Mouse (Mus musculus) lung, adult 10 weeks (tissue): Measurements from ENCODE around the gene Il4i1. TPM values are rescaled to one million over a fixed set of nuclear protein-coding genes. Genes with fewer than 3 reads are reported as not detected.

Experiments
- polyA plus RNA-seq: library from polyadenylated mRNA; stranded (reverse); fragments of 350-450 nt; fragmentation: Illumina TruSeq; extraction: RNeasy Lipid Tissue Mini Kit (QIAGEN cat#74804); gene quantifications from one replicate; pipeline ENCODE4 v1.2.3, GENCODE M21; 2014; ENCODE audit warnings: low read depth, low replicate concordance; ENCODE audit not compliant: insufficient read depth

Il4i1 gene
- 3.1 TPM for polyA plus RNA-seq

GRCm38 (mm10) chr7:44815721-44816469, at the start of gene Il4i1, which contains the start of gene Nup62:
Il4i1 (plus strand) TSS chr7:44816387.
Nup62 (plus strand) TSS chr7:44816088.

DNA sequence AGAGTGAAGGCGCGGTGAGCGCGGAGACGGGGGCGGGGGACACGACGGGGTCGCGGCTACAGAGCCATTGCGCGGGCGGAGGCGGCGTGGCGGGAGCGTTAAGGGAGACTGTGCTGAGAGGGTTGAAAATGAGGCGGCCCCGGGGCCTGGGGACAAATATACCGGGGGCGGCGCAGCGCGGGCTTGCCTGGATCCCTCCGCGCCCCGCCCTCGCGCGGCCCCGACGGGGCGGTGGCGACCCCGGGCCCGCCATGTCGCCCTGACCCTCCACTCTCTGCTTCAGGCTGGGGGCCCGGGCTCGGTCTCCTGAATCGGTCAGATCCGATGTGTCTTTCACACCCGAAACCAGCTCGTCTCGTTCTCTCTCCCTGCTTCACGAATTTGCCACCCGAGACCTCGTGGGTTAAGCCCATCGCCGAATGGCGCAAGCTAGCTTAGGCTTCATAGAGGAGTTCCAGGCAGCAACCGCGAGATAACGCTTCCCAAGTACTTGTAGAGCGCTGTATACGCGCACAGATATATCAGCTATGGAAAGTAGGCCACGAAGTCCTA, 359 bp downstream of the Il4i1 start, which contains the start of gene Atf5:
Gene Atf5, minus strand, starts transcription at position 189 of the 552 bp plus-strand sequence.

GRCm38 (mm10) chr7:44848561-44849415, 32.6 kb downstream of the Il4i1 start, which contains the start of the genes Akt1s1 and Tbc1d17:
Akt1s1 (plus strand) TSS chr7:44848991.
Tbc1d17 (minus strand) TSS chr7:44849079.

GRCm38 (mm10) chr7:44857042-44857552, 40.9 kb downstream of the Il4i1 start, which contains the start of gene Pnkp:
Pnkp (plus strand) TSS chr7:44857139.

DNA sequence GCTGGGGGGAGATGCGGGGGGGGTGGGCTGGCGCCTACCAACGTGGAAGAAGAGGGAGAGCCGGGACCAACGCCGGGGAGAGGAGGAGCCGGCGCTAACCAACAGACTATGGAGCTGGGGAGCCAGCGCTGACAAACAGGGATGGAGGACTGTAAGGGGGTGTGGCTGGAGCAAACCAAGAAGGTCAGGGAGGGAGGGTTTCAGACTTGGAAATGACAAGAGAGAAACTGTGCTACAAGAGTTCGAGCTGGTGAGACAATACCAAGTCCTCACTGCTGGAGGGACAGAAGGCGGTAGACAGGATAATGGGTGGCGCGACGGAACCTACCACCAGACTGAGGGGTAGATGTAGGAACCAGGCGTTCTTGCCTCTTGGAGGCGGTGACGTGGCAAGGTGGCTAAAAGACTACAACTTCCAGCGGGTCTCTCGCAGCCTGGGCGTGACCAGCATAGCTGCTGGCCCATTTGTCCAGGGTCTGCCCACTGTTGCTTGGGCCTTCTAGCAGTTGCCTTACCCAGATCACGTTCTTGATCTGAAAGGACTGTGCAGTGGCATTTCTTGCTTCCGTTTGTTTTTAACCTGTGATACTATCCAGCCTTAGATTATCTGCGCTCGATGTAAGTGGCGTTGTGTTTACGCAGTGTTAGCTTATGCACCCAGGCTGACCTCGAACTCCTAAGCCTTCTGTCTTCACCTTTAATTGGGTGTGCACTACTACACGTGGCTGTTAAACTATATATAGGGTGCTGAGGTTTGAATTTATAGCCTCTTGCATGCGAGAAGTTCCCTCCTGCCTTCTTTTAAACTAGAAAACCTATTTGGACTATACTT, 53.7 kb downstream of the Il4i1 start, which contains the start of gene Ptov1:
Gene Ptov1, minus strand, starts transcription at position 92 of the 832 bp plus-strand sequence.

Other genes with a start within 250 kb of the Il4i1 start
- 354 TPM for gene Napsa, start 244.0 kb upstream of the Il4i1 start, polyA plus RNA-seq
- gene Kcnc3, start 225.7 kb upstream of the Il4i1 start, polyA plus RNA-seq, result 4.2 TPM
- 136 TPM for gene Myh14, start 145.5 kb upstream of the Il4i1 start, polyA plus RNA-seq
- not detected for gene Izumo2, start 107.6 kb upstream of the Il4i1 start, polyA plus RNA-seq
- 29.2 TPM for gene Vrk3, start 68.0 kb upstream of the Il4i1 start, polyA plus RNA-seq
- gene Zfp473, start 65.3 kb upstream of the Il4i1 start, polyA plus RNA-seq, result 0.11 TPM
- 14.9 TPM for gene Nup62, start 299 bp upstream of the Il4i1 start, polyA plus RNA-seq
- 83.0 TPM for gene Atf5, start 271 bp downstream of the Il4i1 start, polyA plus RNA-seq
- 36.7 TPM for gene Akt1s1, start 32.6 kb downstream of the Il4i1 start, polyA plus RNA-seq
- gene Tbc1d17, start 32.7 kb downstream of the Il4i1 start, polyA plus RNA-seq, result 46.8 TPM
- 27.8 TPM for gene Pnkp, start 40.8 kb downstream of the Il4i1 start, polyA plus RNA-seq
- gene Ptov1, start 53.4 kb downstream of the Il4i1 start, polyA plus RNA-seq, result 127 TPM
- gene Med25, start 76.3 kb downstream of the Il4i1 start, polyA plus RNA-seq, result 22.3 TPM
- gene Fuz, start 79.7 kb downstream of the Il4i1 start, polyA plus RNA-seq, result 20.0 TPM
- 23.2 TPM for gene Ap2a1, start 113.1 kb downstream of the Il4i1 start, polyA plus RNA-seq
- gene Tsks, start 126.8 kb downstream of the Il4i1 start, polyA plus RNA-seq, result not detected
- gene Cpt1c, start 158.5 kb downstream of the Il4i1 start, polyA plus RNA-seq, result 2.5 TPM
- 126 TPM for gene Prmt1, start 170.2 kb downstream of the Il4i1 start, polyA plus RNA-seq
- 71.8 TPM for gene Irf3, start 181.3 kb downstream of the Il4i1 start, polyA plus RNA-seq
- 14.9 TPM for gene Bcl2l12, start 182.3 kb downstream of the Il4i1 start, polyA plus RNA-seq
- gene Scaf1, start 200.0 kb downstream of the Il4i1 start, polyA plus RNA-seq, result 15.5 TPM
- gene Rras, start 201.6 kb downstream of the Il4i1 start, polyA plus RNA-seq, result 170 TPM
- gene Prr12, start 236.5 kb downstream of the Il4i1 start, polyA plus RNA-seq, result 10.4 TPM
- gene Nosip, start 246.0 kb downstream of the Il4i1 start, polyA plus RNA-seq, result 36.8 TPM
- 23.4 TPM for gene Prrg2, start 246.3 kb downstream of the Il4i1 start, polyA plus RNA-seq